Mouse (Mus musculus): ENCODE data around the gene Idi1. TPM values are rescaled to one million over a fixed set of nuclear protein-coding genes. Genes with fewer than 3 reads are reported as not detected.
"Not testable (repeated sequence)": the region's sequence is repeated elsewhere in the genome, so short reads cannot be mapped to it uniquely, and the experiment has no call there.

Gene Idi1
- polyA plus RNA-seq, 1 experiment: 202 TPM

DNA sequence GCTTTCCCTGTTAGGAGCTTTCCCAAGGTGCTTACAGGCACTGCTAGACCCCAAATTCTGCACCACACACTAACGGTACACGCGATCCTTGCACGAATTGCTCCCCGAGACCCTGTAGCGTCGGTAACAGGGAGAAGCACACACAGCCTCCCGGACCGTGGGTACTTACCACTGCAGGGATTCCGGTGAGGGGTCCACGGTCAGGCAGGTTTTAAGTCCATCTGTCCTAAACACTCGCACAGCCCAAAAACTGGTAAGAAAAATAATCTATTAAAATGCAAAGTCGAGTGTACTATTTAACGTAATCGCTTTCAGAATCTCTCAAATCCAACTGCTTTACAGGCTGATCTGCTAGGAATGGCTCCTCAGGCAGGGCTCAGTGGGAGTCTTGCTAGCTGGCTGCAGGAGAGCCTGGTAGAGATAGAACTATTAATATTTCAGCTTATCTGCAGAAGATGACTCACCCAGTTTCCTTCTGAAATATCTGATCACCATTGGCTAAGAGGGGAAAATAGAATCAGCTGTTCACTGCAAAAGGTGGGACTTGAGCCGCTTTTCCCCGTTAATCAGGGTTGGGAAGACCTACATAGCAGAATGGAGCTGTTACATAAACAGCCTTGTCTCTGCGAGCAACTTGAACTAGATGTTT is 13.9 kb upstream of the Idi1 start, which contains the start of gene Wdr37:
Wdr37 (minus strand) TSS at position 596 of the 649 bp plus-strand sequence.
- peak within 1 kb of the TSS; percentile 90 for H3K27ac ChIP-seq (ENCODE audit: insufficient read depth, low read length)
- peak within 1 kb of the TSS; percentile 94 for H3K4me3 ChIP-seq (ENCODE audit: low read depth, low read length)
- no peaks in the 10 kb centered on the region for H3K27me3 ChIP-seq (ENCODE audit: control insufficient read depth, insufficient read depth, low read length, poor library complexity, severe bottlenecking)
- H3K9me3 ChIP-seq (replicated peaks; ENCODE audit: control insufficient read depth, insufficient read depth, low read length, poor library complexity, severe bottlenecking): no peaks in the 10 kb centered on the region
- H3K4me1 ChIP-seq (ENCODE audit: control insufficient read depth, insufficient read depth, low read length): no peaks in the 10 kb centered on the region
- no peak for TF ChIP-seq POLR2A (IDR thresholded peaks at IDR 0.05; ENCODE audit: insufficient read depth, low read length)
- no peak for TF ChIP-seq CTCF (IDR thresholded peaks at IDR 0.05; ENCODE audit: low read depth, low read length)
- no peak for TF ChIP-seq EP300 (IDR thresholded peaks at IDR 0.05; ENCODE audit: insufficient read depth, low read depth, low read length)
- H3K9ac ChIP-seq (ENCODE audit: low read depth, poor library complexity, severe bottlenecking): peak within 1 kb of the TSS; percentile 73
- H3K36me3 ChIP-seq (ENCODE audit: control insufficient read depth, insufficient read depth, low read length, poor library complexity, severe bottlenecking): no peaks in the 10 kb centered on the region

DNA sequence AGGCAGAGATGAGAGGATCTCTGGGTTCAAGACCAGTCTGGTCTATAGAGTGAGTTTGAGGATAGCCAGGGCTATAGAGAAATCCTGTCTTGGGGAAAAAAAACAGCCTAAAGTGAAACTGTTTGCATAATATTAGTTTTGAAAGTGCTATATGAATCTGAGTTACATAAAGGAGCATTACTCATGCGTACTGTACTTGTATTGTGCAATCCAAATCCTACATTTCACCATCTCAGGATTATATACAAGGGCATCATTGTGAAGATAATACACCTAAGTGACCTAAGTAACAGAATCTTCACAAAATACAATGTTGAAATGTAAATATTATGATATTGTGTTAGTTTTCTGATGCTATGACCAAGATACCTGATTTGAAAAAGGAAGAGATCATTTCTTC is 11.5 kb upstream of the Idi1 start:
- no peaks in the 10 kb centered on the region for H3K4me1 ChIP-seq (ENCODE audit: control insufficient read depth, insufficient read depth, low read length)
- no peak overlapping the region for H3K4me3 ChIP-seq (ENCODE audit: low read depth, low read length)
- H3K27ac ChIP-seq (ENCODE audit: insufficient read depth, low read length): no peak overlapping the region
- no peak overlapping the region for H3K9ac ChIP-seq (ENCODE audit: low read depth, poor library complexity, severe bottlenecking)
- no peaks in the 10 kb centered on the region for H3K27me3 ChIP-seq (ENCODE audit: control insufficient read depth, insufficient read depth, low read length, poor library complexity, severe bottlenecking)
- H3K9me3 ChIP-seq (replicated peaks; ENCODE audit: control insufficient read depth, insufficient read depth, low read length, poor library complexity, severe bottlenecking): no peaks in the 10 kb centered on the region
- TF ChIP-seq EP300 (IDR thresholded peaks at IDR 0.05; ENCODE audit: insufficient read depth, low read depth, low read length) (no peak), POLR2A (IDR thresholded peaks at IDR 0.05; ENCODE audit: insufficient read depth, low read length) (no peak), CTCF (IDR thresholded peaks at IDR 0.05; ENCODE audit: low read depth, low read length) (no peak)
- H3K36me3 ChIP-seq (ENCODE audit: control insufficient read depth, insufficient read depth, low read length, poor library complexity, severe bottlenecking): no peaks in the 10 kb centered on the region

DNA sequence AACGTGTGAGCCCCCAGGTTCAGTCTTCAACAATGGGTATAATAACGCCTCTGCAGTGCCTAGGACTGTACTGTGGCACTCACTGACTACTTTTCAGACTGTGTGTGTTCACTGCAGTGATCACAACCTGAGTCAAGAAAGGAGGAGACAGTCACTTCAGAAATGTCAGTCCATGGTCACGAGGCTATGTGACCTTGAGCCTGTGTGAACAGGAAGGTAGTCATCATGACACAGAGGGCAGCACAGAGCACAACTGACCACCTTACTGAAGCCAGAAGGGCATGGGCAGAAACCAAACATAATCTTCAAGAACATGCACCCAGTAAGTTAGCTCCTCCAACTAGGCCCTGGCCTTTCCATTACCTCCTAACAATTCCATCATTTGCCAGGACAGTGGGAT is 3.7 kb upstream of the Idi1 start:
- no peak overlapping the region for H3K9ac ChIP-seq (ENCODE audit: low read depth, poor library complexity, severe bottlenecking)
- TF ChIP-seq EP300 (IDR thresholded peaks at IDR 0.05; ENCODE audit: insufficient read depth, low read depth, low read length): no peak
- TF ChIP-seq CTCF (IDR thresholded peaks at IDR 0.05; ENCODE audit: low read depth, low read length): no peak
- TF ChIP-seq POLR2A (IDR thresholded peaks at IDR 0.05; ENCODE audit: insufficient read depth, low read length): no peak

DNA sequence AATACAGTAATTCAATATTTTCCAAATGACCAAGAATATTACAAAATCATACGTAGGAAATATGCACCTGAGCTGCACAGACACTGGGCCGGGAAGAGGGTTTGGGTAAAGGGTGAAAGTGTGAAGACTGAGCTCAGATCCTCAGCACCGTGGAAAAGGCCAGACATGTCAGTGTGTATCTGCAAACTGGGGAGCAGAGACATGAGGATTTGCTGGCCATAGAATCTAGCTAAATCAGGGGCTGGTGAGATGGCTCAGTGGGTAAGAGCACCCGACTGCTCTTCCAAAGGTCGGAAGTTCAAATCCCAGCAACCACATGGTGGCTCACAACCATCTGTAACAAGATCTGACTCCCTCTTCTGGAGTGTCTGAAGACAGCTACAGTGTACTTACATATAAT is 1.4 kb upstream of the Idi1 start:
- not testable (repeated sequence) for H3K9ac ChIP-seq (ENCODE audit: low read depth, poor library complexity, severe bottlenecking); H3K27ac ChIP-seq (ENCODE audit: insufficient read depth, low read length); H3K4me1 ChIP-seq (ENCODE audit: control insufficient read depth, insufficient read depth, low read length); H3K27me3 ChIP-seq (ENCODE audit: control insufficient read depth, insufficient read depth, low read length, poor library complexity, severe bottlenecking); H3K9me3 ChIP-seq (replicated peaks; ENCODE audit: control insufficient read depth, insufficient read depth, low read length, poor library complexity, severe bottlenecking); H3K4me3 ChIP-seq (ENCODE audit: low read depth, low read length)
- H3K36me3 ChIP-seq (ENCODE audit: control insufficient read depth, insufficient read depth, low read length, poor library complexity, severe bottlenecking): peaks cover 11% of the 10 kb centered on the region

More for the DNA sequence above, 3.7 kb upstream of the Idi1 start:
- H3K4me3 ChIP-seq (ENCODE audit: low read depth, low read length): no peak overlapping the region
- no peaks in the 10 kb centered on the region for H3K36me3 ChIP-seq (ENCODE audit: control insufficient read depth, insufficient read depth, low read length, poor library complexity, severe bottlenecking)
- H3K27ac ChIP-seq (ENCODE audit: insufficient read depth, low read length): no peak overlapping the region
- H3K27me3 ChIP-seq (ENCODE audit: control insufficient read depth, insufficient read depth, low read length, poor library complexity, severe bottlenecking): no peaks in the 10 kb centered on the region
- H3K4me1 ChIP-seq (ENCODE audit: control insufficient read depth, insufficient read depth, low read length): no peaks in the 10 kb centered on the region
- no peaks in the 10 kb centered on the region for H3K9me3 ChIP-seq (replicated peaks; ENCODE audit: control insufficient read depth, insufficient read depth, low read length, poor library complexity, severe bottlenecking)

DNA sequence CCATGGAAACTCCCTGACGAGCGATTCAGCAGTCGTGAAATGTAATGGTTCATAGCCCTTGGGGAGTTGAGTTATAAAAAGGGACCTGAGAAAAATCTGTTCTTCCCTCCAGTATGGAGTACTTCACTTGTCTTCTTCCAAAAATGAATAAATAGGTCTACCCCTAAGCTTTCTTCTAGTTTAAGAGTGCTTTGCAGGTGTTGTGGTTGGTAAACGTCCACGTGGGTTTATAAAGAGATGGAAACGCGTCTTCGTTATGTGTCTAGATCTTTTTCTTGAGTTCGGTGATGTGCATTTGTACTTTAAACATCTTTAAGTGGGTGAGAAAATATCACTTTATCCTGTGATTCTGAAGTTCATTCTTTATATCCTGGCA is 872 bp downstream of the Idi1 start:
- Histone ChIP-seq H3K9ac (ENCODE audit: low read depth, poor library complexity, severe bottlenecking) (peak overlapping the region; percentile 67), H3K9me3 (replicated peaks; ENCODE audit: control insufficient read depth, insufficient read depth, low read length, poor library complexity, severe bottlenecking) (no peaks in the 10 kb centered on the region), H3K4me3 (ENCODE audit: low read depth, low read length) (peak overlapping the region; percentile 76), H3K36me3 (ENCODE audit: control insufficient read depth, insufficient read depth, low read length, poor library complexity, severe bottlenecking) (peaks cover 23% of the 10 kb centered on the region), H3K4me1 (ENCODE audit: control insufficient read depth, insufficient read depth, low read length) (no peaks in the 10 kb centered on the region), H3K27me3 (ENCODE audit: control insufficient read depth, insufficient read depth, low read length, poor library complexity, severe bottlenecking) (no peaks in the 10 kb centered on the region), H3K27ac (ENCODE audit: insufficient read depth, low read length) (peak overlapping the region; percentile 11)
- TF ChIP-seq EP300 (IDR thresholded peaks at IDR 0.05; ENCODE audit: insufficient read depth, low read depth, low read length) (no peak), POLR2A (IDR thresholded peaks at IDR 0.05; ENCODE audit: insufficient read depth, low read length) (no peak), CTCF (IDR thresholded peaks at IDR 0.05; ENCODE audit: low read depth, low read length) (no peak)

DNA sequence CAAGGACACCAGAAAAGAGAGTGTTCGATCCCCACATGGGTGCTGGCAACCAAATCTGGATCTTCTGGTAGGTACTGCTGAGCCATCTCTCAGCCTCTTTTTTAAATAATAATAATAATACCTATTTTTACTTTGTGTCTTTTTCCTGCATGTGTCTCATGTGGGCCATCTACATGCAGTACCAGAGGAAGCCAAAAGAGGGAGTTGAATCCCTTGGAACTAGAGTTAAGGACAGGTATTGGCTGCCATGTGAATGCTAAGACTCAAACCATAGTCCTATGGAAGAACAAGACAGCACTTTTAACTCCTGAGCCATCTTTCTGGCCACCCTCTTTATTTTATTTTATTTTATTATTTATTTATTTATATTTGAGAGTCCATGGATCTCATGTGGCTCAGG is 3.3 kb downstream of the Idi1 start:
- Histone ChIP-seq H3K9me3 (replicated peaks; ENCODE audit: control insufficient read depth, insufficient read depth, low read length, poor library complexity, severe bottlenecking) (peaks cover 7% of the 10 kb centered on the region), H3K36me3 (ENCODE audit: control insufficient read depth, insufficient read depth, low read length, poor library complexity, severe bottlenecking) (peaks cover 34% of the 10 kb centered on the region), H3K27ac (ENCODE audit: insufficient read depth, low read length) (no peak overlapping the region), H3K9ac (ENCODE audit: low read depth, poor library complexity, severe bottlenecking) (no peak overlapping the region), H3K4me3 (ENCODE audit: low read depth, low read length) (no peak overlapping the region), H3K4me1 (ENCODE audit: control insufficient read depth, insufficient read depth, low read length) (no peaks in the 10 kb centered on the region), H3K27me3 (ENCODE audit: control insufficient read depth, insufficient read depth, low read length, poor library complexity, severe bottlenecking) (no peaks in the 10 kb centered on the region)
- no peak for TF ChIP-seq CTCF (IDR thresholded peaks at IDR 0.05; ENCODE audit: low read depth, low read length)
- TF ChIP-seq POLR2A (IDR thresholded peaks at IDR 0.05; ENCODE audit: insufficient read depth, low read length): no peak
- TF ChIP-seq EP300 (IDR thresholded peaks at IDR 0.05; ENCODE audit: insufficient read depth, low read depth, low read length): no peak

DNA sequence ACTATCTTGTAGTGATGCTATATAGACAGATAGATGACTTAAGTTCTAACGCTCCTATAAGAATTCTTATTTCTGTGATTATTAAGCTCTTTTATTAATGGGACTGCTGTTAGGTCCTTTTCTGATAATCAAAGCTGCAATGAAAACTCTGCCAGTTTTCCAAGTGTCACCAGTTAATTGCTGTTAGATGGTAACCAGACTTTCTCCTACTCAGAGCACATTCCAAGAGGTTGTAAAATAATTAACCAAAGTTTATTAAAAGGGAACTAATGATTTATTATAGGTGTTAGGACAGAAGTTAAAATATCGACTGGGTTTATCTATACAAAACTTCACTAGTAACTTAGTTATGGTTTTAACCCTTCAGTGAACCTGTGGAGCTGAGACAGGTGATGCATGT is 20.7 kb downstream of the Idi1 start:
- not testable (repeated sequence) for H3K27me3 ChIP-seq (ENCODE audit: control insufficient read depth, insufficient read depth, low read length, poor library complexity, severe bottlenecking); H3K36me3 ChIP-seq (ENCODE audit: control insufficient read depth, insufficient read depth, low read length, poor library complexity, severe bottlenecking); H3K4me3 ChIP-seq (ENCODE audit: low read depth, low read length); H3K4me1 ChIP-seq (ENCODE audit: control insufficient read depth, insufficient read depth, low read length); H3K27ac ChIP-seq (ENCODE audit: insufficient read depth, low read length); H3K9ac ChIP-seq (ENCODE audit: low read depth, poor library complexity, severe bottlenecking)
- H3K9me3 ChIP-seq (replicated peaks; ENCODE audit: control insufficient read depth, insufficient read depth, low read length, poor library complexity, severe bottlenecking): peaks cover 30% of the 10 kb centered on the region

DNA sequence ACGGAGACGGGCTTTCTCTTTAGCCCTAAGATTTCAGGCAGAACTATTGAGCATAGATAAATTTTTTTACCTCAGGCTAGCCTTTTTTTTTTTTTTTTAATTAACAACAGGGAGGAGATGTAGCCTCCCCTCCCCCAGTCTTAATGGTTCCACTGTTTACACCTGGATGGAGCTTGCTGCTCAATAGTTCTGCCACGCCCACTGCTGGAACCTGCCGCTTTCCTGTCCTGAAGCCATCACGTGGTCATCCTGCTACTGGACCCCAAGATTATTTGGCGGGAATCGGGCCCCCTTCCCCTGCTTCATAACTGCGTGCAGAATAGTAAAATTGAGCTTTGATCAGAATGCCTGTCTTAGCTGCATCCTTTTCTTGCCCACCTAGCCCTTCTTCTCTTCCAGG is 28.6 kb downstream of the Idi1 start:
- H3K27ac ChIP-seq (ENCODE audit: insufficient read depth, low read length); H3K4me1 ChIP-seq (ENCODE audit: control insufficient read depth, insufficient read depth, low read length); H3K4me3 ChIP-seq (ENCODE audit: low read depth, low read length); H3K9ac ChIP-seq (ENCODE audit: low read depth, poor library complexity, severe bottlenecking); H3K27me3 ChIP-seq (ENCODE audit: control insufficient read depth, insufficient read depth, low read length, poor library complexity, severe bottlenecking); H3K36me3 ChIP-seq (ENCODE audit: control insufficient read depth, insufficient read depth, low read length, poor library complexity, severe bottlenecking): not testable (repeated sequence)
- H3K9me3 ChIP-seq (replicated peaks; ENCODE audit: control insufficient read depth, insufficient read depth, low read length, poor library complexity, severe bottlenecking): peaks cover 21% of the 10 kb centered on the region
